Mouse (Mus musculus): ENCODE measurements around the gene Sh3bgrl3.

Sh3bgrl3 gene

DNA sequence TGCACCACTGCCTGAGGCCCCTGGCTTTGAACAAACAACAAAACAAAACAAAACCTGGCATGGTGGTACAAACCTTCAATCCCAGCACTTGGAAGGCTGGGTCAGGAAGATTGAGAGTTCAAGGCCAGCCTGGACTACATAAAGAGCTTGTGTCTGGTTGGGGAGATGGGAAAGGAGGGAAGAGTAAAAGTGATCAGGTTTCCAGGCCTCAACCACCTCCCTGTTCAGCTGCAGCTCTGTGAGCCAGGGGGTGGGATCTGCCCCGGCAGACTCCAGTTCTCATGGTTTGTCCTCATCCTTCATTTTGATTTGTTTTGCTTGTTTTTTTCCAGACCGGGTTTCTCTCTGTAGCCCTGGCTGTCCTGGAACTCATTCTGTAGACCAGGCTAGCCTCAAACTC, 12.1 kb downstream of the Sh3bgrl3 start:
- in situ Hi-C loops (cut with MboI; ENCODE audit: low pct_unique_long_range_greater_than_20kb in 1 of 2, low sequenced_read_pairs in 2 of 2, unreplicated experiment in 1 of 2) = no loop called here

DNA sequence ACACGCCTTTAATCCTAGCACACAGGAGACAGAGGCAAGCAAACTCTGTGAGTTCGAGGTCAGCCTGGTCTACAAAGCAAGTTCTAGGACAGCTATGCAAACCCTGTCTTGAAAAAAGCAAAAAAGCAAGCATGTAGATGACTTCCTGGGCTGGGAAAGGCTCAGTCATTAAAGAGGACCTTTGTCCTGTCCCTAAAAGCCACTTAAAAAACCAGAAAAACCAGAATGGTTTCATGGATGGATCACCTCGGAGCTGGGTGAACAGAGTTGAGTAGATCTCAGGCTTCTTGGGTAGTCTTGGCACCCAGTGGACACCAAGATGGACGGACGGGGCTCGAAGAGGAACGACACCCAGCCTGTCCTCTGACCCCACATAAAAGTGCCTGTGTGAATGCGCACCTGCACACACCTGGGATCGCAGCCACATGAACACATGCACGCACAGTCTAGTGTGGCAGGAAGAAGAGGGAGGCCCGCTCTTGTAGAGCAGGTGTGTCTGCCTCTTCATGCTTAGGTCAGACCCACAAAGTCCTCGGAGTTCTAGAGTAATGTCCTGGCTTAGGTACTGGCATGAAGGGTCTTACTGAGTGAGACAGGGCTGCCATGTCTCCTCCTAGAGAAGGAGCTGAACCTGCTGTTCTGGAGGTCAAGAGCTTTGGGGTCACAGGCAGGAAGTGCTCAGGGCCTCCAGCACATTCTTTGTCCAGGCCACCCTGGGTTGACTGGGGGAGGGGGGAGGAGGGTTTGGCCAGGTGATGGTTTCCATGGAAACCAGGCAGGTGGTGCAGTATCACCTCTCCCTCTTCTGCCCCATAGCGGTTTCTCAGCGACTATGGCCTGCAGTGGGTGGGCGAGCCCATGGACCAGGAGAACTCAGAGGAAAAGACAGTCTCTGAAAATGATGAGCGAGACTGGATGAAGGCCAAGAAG, 13.1 kb downstream of the Sh3bgrl3 start:
- in situ Hi-C loops (cut with MboI; ENCODE audit: low pct_unique_long_range_greater_than_20kb in 1 of 2, low sequenced_read_pairs in 2 of 2, unreplicated experiment in 1 of 2) = no loop called here

DNA sequence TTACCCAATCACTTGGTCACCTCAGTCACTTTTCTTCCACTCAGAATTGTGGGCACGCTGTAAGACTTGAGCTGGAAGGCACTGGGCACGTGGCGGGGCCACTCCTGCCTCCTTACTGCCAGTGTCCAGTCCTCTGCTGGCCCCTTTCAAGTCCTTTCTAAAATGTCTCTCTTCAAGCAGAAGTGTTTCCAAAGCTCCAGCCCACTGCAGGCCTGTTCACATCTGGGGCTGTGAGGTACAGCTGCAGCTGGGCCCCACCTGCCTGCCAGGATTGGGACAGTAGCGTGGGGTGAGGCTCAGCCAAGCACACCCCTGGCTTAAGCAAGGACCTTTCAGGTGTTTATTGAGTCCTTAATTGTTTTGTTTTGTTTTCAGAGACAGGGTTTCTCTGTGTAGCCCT, 14.6 kb downstream of the Sh3bgrl3 start:
- in situ Hi-C loops (cut with MboI; ENCODE audit: low pct_unique_long_range_greater_than_20kb in 1 of 2, low sequenced_read_pairs in 2 of 2, unreplicated experiment in 1 of 2) = no loop called here

DNA sequence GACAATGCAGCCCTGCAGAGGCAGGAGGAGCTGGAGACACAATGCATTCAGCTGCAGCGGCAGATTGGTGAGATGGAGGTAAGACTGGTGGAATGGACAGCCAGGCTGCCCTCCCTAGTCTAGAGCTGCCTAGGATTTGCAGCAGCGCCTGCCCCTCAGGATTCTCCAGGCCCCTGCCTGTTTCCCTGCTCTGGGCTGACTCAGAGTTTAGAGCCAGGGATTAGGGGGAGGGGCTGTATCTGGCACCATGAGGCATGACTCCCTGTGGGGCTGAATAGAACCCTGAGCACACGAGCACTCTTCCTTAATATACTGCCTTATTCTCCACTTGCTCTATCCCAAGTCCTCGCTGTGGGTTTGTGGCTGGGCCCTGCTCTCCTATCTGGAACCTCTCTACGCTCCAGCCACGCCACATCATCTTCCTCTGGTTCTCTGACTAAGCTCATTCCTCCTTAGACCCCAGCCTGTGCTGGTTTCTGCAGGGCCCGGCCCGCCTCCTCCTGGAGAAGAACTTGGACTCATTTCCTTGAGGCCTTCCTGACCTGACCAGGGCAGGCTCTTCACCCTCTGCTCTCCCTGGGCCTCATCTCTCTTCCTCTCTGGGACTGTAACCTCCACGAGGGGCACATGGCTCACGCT, 15.1 kb downstream of the Sh3bgrl3 start:
- in situ Hi-C loops (cut with MboI; ENCODE audit: low pct_unique_long_range_greater_than_20kb in 1 of 2, low sequenced_read_pairs in 2 of 2, unreplicated experiment in 1 of 2) = no loop called here

DNA sequence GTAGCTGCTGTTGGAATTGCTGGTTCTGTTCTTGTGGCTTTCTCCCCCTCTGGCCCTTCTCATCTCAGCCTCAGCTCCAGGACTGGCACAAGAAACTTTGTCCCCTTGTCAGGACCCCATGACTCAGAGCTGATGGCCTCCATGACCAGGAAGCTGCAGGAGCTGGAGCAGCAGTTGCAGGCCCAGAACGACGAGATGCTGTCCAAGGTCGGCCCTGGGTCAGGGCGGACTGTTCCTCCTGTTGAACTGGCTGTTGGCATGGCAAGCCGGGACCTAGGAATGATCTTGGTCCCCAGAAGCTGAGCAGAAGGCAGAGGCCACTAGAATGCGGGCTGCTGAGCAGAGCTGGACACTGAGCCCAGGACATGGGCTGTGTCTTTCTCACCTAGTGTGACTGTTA, 16.2 kb downstream of the Sh3bgrl3 start:
- in situ Hi-C loops (cut with MboI; ENCODE audit: low pct_unique_long_range_greater_than_20kb in 1 of 2, low sequenced_read_pairs in 2 of 2, unreplicated experiment in 1 of 2) = no loop called here

DNA sequence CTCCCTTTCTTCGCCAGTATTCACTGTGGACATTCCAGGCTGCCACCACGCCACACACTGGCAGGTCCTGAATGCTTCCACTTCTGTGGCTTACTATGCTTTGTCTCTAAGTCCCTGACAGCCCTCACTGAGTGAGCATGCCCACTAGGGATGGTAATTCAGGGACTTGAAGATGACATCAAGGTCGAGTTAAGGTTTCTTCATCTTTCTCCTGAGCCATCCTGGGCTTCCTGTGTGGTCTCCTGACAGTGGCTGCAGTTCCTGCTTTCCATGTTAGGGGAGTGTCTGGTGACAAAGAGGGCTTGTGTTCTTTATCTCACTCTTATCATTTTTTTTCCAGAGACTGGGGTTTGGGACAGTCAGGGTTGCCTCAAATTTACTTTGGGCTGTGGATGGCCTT, 17.9 kb downstream of the Sh3bgrl3 start:
- in situ Hi-C loops (cut with MboI; ENCODE audit: low pct_unique_long_range_greater_than_20kb in 1 of 2, low sequenced_read_pairs in 2 of 2, unreplicated experiment in 1 of 2) = no loop called here

DNA sequence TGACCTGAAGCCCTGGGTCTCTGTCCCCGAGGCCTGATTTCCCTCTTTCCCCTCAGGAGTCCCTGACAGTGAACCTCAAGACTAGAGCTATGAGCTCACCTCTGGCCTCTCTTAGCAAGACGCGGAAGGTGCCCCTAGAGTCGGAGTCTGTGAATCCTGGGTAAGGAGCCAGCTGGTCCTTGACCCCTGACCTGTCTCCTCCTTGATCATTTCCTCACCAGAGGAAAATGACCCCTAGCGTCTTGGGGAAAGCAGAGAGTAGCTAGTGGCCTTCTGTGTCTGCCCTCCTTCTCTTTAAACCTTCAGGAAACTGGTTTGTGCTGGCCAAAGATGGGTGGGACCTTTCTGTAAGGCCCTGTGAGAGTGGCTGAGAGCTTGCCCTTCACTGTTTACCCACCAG, 20.4 kb downstream of the Sh3bgrl3 start:
- in situ Hi-C loops (cut with MboI; ENCODE audit: low pct_unique_long_range_greater_than_20kb in 1 of 2, low sequenced_read_pairs in 2 of 2, unreplicated experiment in 1 of 2) = no loop called here

DNA sequence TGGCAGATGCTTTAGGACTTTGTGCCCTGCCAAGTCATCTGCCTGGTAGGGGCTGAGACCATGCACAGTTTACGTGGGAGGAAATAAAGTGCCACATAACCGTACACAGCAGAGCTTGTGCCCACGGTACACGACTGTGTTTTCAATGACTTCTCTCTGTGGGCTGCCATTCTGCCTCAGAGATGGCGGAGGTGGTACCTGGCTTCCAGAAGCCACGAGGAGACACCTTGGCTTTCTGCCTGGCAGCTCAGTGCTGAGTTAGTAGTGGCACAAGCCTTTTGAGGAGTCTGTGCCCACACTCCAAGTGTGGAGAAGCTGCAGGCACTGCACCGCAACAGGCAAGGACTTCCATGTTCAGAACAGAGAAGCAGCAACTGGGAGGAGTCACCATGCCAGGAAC, 20.9 kb downstream of the Sh3bgrl3 start:
- in situ Hi-C loops (cut with MboI; ENCODE audit: low pct_unique_long_range_greater_than_20kb in 1 of 2, low sequenced_read_pairs in 2 of 2, unreplicated experiment in 1 of 2) = no loop called here

DNA sequence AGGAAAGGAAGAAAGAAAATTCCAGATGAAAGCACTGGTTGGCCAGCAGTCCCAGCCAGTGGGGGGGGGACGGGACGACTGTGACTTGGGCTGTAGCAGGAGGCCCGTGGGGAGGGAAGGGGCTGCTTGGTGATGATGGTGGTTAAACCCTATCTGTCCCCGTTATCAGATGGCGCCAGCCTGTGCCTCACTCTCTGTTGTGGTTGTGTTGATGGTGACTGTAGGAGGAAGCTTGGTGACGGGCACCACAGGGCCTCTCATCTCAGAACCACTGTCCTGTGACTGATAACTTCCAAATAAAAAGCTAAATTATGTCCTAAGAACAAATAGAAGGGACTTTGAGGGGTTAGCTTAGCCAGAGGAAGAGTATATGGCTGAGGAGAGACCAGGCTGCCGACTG, 22.5 kb downstream of the Sh3bgrl3 start:
- in situ Hi-C loops (cut with MboI; ENCODE audit: low pct_unique_long_range_greater_than_20kb in 1 of 2, low sequenced_read_pairs in 2 of 2, unreplicated experiment in 1 of 2) = no loop called here

DNA sequence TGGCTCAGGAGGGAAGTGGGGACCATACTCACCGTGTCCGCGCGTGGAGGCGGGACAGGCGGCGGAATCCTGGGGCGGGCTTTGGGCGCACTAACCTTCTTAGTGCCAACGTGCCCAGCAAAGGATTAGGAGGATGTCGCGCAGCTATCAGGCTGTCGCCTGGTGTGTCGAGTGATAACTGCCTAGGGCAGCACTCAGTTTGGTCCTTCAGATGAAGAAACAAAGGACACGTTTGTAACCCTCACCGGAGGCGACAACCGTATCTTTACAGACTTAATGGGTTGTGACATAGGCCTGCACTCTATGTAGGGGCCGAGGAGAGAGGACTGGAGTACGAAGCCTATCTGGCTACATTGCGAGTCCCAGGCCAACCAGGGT, 25.9 kb downstream of the Sh3bgrl3 start:
- in situ Hi-C loops (cut with MboI; ENCODE audit: low pct_unique_long_range_greater_than_20kb in 1 of 2, low sequenced_read_pairs in 2 of 2, unreplicated experiment in 1 of 2) = no loop called here

DNA sequence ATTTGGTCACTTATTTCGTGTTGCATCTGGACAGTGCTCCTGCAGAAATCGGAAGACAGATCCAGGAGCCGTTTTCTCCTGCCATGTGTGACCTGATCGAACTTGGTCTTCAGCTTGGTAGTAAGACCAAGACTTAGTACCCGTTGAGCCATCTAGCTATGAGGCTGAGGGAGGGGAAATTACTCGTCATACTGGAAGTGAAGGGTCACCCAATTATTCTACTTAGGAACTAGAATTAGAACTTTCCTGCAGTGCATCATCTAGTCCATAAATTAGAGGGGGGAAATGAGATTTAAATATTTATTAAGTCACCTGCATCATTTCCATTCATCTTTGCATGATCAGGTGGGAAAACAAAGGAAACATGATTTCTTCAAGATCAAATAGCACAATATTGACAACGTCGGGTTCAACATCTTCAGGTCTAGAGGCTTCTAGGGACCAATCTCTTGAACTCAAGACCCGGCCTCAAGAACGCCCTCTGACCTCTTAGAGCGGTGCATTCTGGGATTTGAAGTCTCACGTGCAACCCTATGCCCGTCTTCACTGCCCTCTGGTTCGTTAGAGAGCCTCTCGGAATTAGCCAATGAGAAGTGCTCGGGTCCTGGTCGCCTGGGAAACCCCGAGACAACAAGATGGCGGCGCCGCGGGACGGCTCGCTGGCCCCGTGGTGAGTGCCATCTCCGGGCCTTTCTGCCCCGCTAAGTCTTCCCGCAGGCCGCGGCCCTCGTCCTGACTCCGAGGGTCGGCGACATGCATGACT, 26.4 kb downstream of the Sh3bgrl3 start, which contains the start of gene Ubxn11:
Gene Ubxn11 (plus strand): TSS at position 592 of the 763 bp plus-strand sequence.
- in situ Hi-C loops (cut with MboI; ENCODE audit: low pct_unique_long_range_greater_than_20kb in 1 of 2, low sequenced_read_pairs in 2 of 2, unreplicated experiment in 1 of 2) = no loop called here

DNA sequence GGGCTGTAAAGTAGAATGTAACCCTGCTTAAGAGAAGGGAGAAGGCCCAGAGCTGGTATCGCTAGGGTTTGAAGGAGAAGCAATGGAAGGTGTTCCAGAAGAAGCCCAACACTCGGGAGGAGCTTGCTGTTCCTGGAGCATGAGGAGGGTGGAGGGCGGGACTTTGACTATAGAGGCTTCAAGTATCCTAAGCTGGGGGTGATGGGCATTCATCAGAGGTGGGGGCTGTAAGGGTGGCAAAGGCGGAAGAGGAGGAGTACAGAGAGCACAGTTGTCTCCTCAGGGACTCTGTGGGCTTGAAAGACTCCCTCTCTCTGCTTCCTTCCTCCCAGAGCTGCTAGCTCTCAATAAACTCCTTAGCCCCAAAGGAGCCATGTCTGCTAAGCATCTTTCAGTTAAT, 28.3 kb downstream of the Sh3bgrl3 start:
- in situ Hi-C loops (cut with MboI; ENCODE audit: low pct_unique_long_range_greater_than_20kb in 1 of 2, low sequenced_read_pairs in 2 of 2, unreplicated experiment in 1 of 2) = no loop called here

DNA sequence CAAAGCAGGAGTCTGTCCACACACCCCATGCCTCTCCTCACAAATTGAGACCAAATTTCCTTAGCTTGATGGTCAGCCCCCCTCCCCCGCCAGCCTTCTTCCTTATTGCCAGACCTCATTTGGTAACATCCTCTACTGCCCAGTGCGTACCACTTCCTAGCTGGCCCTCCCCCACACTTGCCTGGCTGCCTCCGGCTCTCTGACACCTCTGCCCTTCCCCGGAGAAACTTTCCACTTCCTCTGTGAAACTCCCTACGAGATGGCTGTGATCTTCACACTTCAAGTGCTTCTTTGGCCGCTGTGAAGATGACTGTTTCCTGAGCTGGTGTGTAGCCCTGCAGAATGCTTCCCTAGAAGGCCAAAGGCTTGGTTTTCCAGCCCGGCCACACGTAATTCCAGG, 30.0 kb downstream of the Sh3bgrl3 start:
- in situ Hi-C loops (cut with MboI; ENCODE audit: low pct_unique_long_range_greater_than_20kb in 1 of 2, low sequenced_read_pairs in 2 of 2, unreplicated experiment in 1 of 2) = no loop called here

DNA sequence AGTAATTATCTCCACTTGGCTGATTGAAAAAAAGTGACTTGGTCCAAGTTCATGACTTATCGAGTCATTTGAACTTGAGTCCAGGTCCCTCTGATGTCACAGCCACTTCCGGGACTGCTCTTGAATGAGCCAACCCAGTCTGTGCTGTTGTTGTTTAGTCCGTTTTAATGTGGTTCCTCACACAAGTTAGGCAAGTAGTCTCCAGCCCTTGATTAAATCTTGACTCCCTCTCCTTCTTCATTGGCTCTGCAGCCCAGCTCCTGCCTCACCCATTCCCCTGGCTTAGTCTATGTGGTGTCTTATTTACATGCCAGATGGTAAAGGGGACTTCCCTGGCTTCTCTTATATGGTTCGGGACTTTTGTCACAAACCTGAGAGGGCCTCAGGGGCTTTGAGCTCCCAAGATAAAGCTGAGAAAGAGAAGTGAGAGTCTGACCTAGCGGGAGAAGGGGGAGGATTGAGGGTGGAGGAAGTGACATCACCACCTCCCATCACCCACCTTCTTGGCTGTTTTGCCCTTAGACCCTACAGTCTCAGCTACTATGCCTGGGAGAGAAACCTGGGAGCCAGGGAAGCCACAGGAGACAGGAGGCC, 31.5 kb downstream of the Sh3bgrl3 start:
- in situ Hi-C loops (cut with MboI; ENCODE audit: low pct_unique_long_range_greater_than_20kb in 1 of 2, low sequenced_read_pairs in 2 of 2, unreplicated experiment in 1 of 2) = no loop called here

DNA sequence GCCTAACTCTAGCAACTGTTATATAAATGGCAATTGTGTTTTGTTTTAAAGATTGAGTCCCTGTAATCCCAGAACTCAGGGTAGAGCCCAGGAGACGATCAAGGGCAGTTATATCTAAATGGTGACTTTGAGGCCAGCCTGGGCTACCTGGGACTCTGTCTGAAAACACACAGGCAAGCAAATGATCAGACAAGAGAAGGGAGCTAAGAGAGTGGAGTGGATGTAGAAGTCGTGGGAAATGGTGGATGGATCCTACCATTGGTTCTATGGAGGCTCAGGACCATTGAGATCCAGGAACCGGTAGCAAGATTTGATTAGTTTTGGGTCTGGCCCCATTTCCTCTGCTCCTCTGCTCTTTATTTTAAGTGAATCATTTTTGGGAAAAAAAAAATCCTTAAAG, 32.5 kb downstream of the Sh3bgrl3 start:
- in situ Hi-C loops (cut with MboI; ENCODE audit: low pct_unique_long_range_greater_than_20kb in 1 of 2, low sequenced_read_pairs in 2 of 2, unreplicated experiment in 1 of 2) = no loop called here

DNA sequence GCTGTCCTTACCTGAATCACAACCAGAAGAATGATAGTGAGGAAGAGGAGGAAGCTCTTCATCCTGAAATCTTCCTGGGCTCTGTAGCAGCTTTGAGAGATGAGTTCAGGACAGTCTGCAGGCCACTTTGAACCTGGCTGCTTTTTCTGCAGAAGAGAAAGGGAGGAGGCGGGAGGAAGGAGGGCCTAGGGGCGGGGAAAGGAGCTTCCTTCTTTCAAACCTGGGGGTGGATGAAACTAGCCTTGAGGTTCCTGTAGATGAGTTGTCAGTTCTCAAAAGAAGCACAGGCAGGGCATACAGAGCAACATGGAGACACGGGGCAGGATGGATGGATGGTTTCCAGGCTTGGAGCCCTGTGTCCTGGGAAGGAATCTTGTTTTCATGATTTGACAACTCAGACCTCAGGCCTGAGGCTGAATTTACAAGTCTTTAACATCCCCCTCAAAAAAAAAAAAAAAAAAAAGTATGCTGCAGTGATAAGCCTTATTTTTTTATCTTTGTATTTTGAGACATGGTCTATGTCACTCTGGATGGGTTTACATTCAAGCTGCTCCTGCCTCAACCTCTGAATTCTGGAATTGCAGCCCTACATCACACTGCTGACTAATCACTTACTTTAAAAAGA, 33.6 kb downstream of the Sh3bgrl3 start, which contains the start of gene Cd52:
Gene Cd52 (minus strand): TSS at position 160 of the 625 bp plus-strand sequence.
- in situ Hi-C loops (cut with MboI; ENCODE audit: low pct_unique_long_range_greater_than_20kb in 1 of 2, low sequenced_read_pairs in 2 of 2, unreplicated experiment in 1 of 2) = loop anchor here (5.0 kb wide), 2 partner anchors 32 to 63 kb away; partner anchors contain the start of gene Sh3bgrl3 (in 1 of the 2)

DNA sequence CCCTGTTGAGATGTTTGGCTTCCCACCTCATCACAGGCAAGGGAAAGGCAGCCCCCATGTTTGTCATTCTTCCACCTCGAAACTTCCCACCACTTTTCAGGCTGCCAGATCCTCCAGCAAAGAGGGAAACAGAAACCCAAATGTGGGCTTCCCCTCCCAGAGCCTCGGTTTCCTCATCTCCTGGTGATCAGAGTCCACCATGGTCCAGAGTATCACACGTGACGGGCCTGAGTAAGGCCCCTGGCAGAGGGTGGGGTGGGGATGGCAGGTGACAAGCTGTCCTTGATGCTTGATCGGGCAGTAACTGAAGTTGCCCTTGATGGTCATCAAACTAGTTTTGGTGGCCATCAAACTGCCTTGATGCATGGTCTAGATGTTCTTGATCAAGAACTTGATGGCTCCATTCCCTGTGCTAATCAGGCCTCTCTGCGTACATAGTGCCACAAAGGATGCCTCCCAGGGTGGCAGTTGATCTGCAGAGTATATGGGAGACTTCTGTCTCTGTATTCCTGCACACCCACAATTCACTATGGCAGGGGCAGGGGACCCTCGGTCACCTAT, 34.5 kb downstream of the Sh3bgrl3 start:
- in situ Hi-C loops (cut with MboI; ENCODE audit: low pct_unique_long_range_greater_than_20kb in 1 of 2, low sequenced_read_pairs in 2 of 2, unreplicated experiment in 1 of 2) = loop anchor here (5.0 kb wide), 2 partner anchors 33 to 62 kb away; partner anchors contain the start of gene Sh3bgrl3 (in 1 of the 2)
